In the genomic region with DNA sequence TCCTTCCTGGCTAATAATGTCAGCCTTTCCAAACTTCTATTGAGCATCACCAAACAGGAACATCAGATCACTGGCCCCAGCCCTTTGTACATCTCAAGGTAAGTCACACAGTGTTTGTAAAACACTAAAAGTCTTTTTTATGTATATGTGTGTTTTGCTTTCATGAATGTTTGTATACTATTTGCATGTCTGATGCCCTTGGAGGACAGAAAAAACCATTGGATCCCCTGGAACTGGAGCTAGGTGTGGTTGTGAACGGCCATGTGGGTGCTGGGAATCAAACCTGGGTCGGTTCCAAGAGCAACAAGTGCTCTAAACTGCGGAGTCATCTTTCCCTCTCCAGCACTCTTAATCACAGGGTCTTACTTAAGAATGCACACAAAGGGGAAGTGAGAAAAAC, we compare ENCODE assay signal across 10 mouse cellular contexts.
"Had no signal": no experiment of that assay in that cellular context is flagged by ENCODE, and none has a peak within 500 bp of the region (broad histone marks: within the 10 kb centered on the region; RNA-seq: fewer than 3 reads in every experiment).

No protein-coding gene starts in this region.

- ATAC-seq: midbrain, embryonic 13.5 days; midbrain, embryonic 15.5 days had no signal

- DNase-seq: lung, adult 18-20 months; lung, embryonic 14.5 days; lung, postnatal 14 days; lung, postnatal 36 days; right cerebral cortex, postnatal 14 days; thymus, adult 2 months; thymus, postnatal 25 days; thymus, postnatal 4 days had no signal
